Mouse (Mus musculus): ENCODE results near the gene Banf2.

DNA sequence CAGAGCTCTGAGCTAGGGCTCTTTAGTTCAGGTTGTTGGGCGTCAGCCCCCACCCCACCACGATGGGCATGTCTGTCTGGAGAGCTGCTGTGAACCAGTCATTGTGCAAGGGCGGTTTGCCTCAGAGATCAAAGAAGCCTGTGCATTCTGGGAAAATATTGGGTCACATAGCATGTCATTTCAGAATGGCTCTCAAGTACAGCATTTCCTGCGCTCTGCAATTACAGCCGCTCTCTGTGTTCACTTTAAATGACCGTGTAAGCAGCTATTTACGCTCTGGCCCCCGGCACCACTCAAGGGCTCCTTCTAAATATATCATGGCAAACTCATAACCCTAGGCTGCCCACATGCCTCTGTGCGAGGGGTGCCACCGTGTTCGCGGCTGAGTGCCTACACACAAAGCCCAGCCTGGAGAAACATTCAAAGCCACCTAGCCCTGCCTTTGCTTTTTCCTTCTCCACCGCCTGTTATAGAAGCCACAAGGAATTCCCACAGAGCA is 68.7 kb downstream of the Banf2 start:
- TF ChIP-seq CTCF (IDR thresholded peaks at IDR 0.05; ENCODE audit: low read depth, low read length) (no peak), TAL1 (conservative IDR thresholded peaks at IDR 0.05; ENCODE audit: low read depth, low read length) (no peak), GATA1 (IDR thresholded peaks at IDR 0.05; ENCODE audit: borderline replicate concordance, low read length) (no peak), GATA2 (IDR thresholded peaks at IDR 0.05; ENCODE audit: borderline replicate concordance, low read depth, low read length) (no peak), POLR2AphosphoS5 (IDR thresholded peaks at IDR 0.05; ENCODE audit: insufficient replicate concordance, low read depth, low read length) (no peak)

All from G1E (cell line).